Mouse (Mus musculus): ENCODE data around the gene Gm7971. TPM values are rescaled to one million over a fixed set of nuclear protein-coding genes. Genes with fewer than 3 reads are reported as not detected.
"Not testable (repeated sequence)": the region's sequence is repeated elsewhere in the genome, so short reads cannot be mapped to it uniquely, and the experiment has no call there.

The Gm7971 gene
- not detected in 2 replicates for total RNA-seq (2017)

DNA sequence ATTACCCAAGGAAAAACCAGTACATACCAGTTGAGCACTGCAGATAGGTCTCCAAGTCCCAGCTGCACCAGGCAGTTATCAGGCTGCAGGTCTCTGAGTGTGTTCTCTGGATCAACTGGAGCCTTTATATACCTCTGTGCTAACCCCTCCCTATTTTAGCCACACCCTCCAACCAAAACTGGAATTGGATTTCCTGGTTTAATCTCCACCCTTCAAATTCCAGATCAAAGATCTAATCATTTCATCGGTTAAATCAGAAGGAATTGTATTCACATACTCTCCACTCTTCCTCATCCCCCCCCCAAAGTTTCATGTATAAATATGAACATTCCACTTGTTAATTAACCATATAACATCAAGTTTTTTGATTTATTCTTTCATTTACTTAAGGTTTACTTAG, at the start of gene Gm7971:
Gene Gm7971 (minus strand): TSS at position 101 of the 400 bp plus-strand sequence.
- not testable (repeated sequence) for ATAC-seq (replicated peaks in 1 of 2; ENCODE audit: insufficient read depth in 1 of 2, low FRiP score in 2 of 2, low TSS enrichment in 1 of 2, low read depth in 1 of 2, poor library complexity in 2 of 2, severe bottlenecking in 2 of 2)

Other genes starting within 250 kb of the Gm7971 start
- not detected in 2 replicates for gene D5Ertd577e, start 138.1 kb downstream of the Gm7971 start, total RNA-seq (2017)
- gene Gm3286, start 84.1 kb downstream of the Gm7971 start, total RNA-seq (2017), result not detected in 2 replicates
- gene Gm7978, start 141.3 kb upstream of the Gm7971 start, total RNA-seq (2017), result not detected in 2 replicates
- not detected in 2 replicates for gene Gm7982, start 147.1 kb upstream of the Gm7971 start, total RNA-seq (2017)
- gene E330014E10Rik, start 181.1 kb upstream of the Gm7971 start, total RNA-seq (2017), result not detected in 2 replicates

All from hematopoietic stem cell, adult 5-6 weeks (primary cell).